Mouse (Mus musculus) liver, embryonic 14.5 days (tissue): ENCODE data around the gene Morn1. TPM values are rescaled to one million over a fixed set of nuclear protein-coding genes. Genes with fewer than 3 reads are reported as not detected.

Experiments used
- ATAC-seq: fragments of 200-750 bp; cut with Nextera tagmentation; 2 replicates; pipeline ENCODE4 v1.8.0; 2017; ENCODE audit warnings: moderate number of reproducible peaks, mild to moderate bottlenecking, moderate library complexity; ENCODE audit not compliant: insufficient read depth
- DNase-seq, 3 experiments: peaks; one replicate each; pipeline ENCODE4 v3.0.0-alpha.2; 2012 to 2013; ENCODE audit warnings: low read depth in 3 of 3, low spot score in 3 of 3
- H3K27ac ChIP-seq: fragments of 300-500 bp; sonication (generic); 2 replicates; pipeline ENCODE4 v1.5.1; 2014; ENCODE audit warnings: moderate library complexity, mild to moderate bottlenecking, control low read depth, inconsistent platforms
- H3K27me3 ChIP-seq: fragments of 300-500 bp; sonication (generic); 2 replicates; pipeline ENCODE4 v1.6.1; 2014; ENCODE audit warnings: mild to moderate bottlenecking, low read length, moderate library complexity; ENCODE audit not compliant: control insufficient read depth, insufficient read depth
- H3K36me3 ChIP-seq: fragments of 300-500 bp; sonication (generic); replicated peaks from 2 replicates; pipeline ENCODE4 v1.6.1; 2014; ENCODE audit warnings: low read depth; ENCODE audit not compliant: control insufficient read depth, insufficient read depth
- H3K4me1 ChIP-seq, 2 experiments: fragments of 200-500 bp in 1 of 2; fragments of 300-500 bp in 1 of 2; sonication (generic) in 1 of 2; replicated peaks; 2 replicates each; pipeline ENCODE4 v1.6.1; 2012 to 2014; ENCODE audit warnings: antibody characterized with exemption in 1 of 2, inconsistent platforms in 1 of 2, low read length in 1 of 2; ENCODE audit not compliant: control insufficient read depth in 2 of 2, insufficient read depth in 2 of 2
- H3K4me2 ChIP-seq: fragments of 300-500 bp; sonication (generic); 2 replicates; pipeline ENCODE4 v1.6.1; 2014; ENCODE audit warnings: low read depth, mild to moderate bottlenecking, control low read depth, moderate library complexity
- H3K4me3 ChIP-seq, 2 experiments: fragments of 200-500 bp in 1 of 2; fragments of 300-500 bp in 1 of 2; sonication (generic) in 1 of 2; 2 replicates each; pipeline ENCODE4 v1.5.1; 2012 to 2014; ENCODE audit warnings: low read depth in 2 of 2, low read length in 2 of 2, mild to moderate bottlenecking in 2 of 2, control low read depth in 1 of 2, inconsistent platforms in 1 of 2, moderate library complexity in 1 of 2; ENCODE audit not compliant: insufficient read depth in 1 of 2
- H3K9ac ChIP-seq: fragments of 300-500 bp; sonication (generic); replicated peaks from 2 replicates; pipeline ENCODE4 v1.6.1; 2014; ENCODE audit warnings: mild to moderate bottlenecking, control low read depth, moderate library complexity
- H3K9me3 ChIP-seq: fragments of 300-500 bp; sonication (generic); 2 replicates; pipeline ENCODE4 v1.6.1; 2016; ENCODE audit warnings: low read length, mixed read lengths; ENCODE audit not compliant: control insufficient read depth
- CTCF ChIP-seq: IDR thresholded peaks from 2 replicates; pipeline ENCODE4 v1.5.1; 2016; ENCODE audit warnings: antibody characterized with exemption, low read depth, control low read depth
- EP300 ChIP-seq: IDR thresholded peaks from 2 replicates; pipeline ENCODE4 v1.6.1; 2016; ENCODE audit warnings: antibody characterized with exemption, low read depth
- WGBS: fragments of 180-500 bp; shearing (Covaris S2); extraction: QIAGEN DNeasy Blood & Tissue Kit; methylation state at CpG from one replicate; pipeline ENCODE4 v1.1.7; 2014; ENCODE audit not compliant: insufficient replicate concordance; 5-methylcytosine and 5-hydroxymethylcytosine counted together
- polyA plus RNA-seq, 2 experiments: library from polyadenylated mRNA; depleted of rRNA in 1 of 2; stranded (reverse) in 1 of 2; unstranded in 1 of 2; fragments of >200 nt; fragmentation: Nextera tagmentation in 1 of 2; extraction: Ambion mirVana in 1 of 2; gene quantifications; 2 replicates each; pipeline versions ENCODE4 v1.2.1 to v1.2.3; 2012 to 2014

Gene Morn1
- polyA plus RNA-seq, 2 experiments: 0.85 to 1.1 TPM

- Histone ChIP-seq H3K4me2 (no peak overlapping the region), H3K27ac (no peak overlapping the region), H3K27me3 (no peaks in the 10 kb centered on the region), H3K9me3 (no peaks in the 10 kb centered on the region), H3K4me3 (no peak overlapping the region), H3K4me1 (peaks cover 29 to 46% of the 10 kb centered on the region in 2 experiments), H3K9ac (no peak overlapping the region), H3K36me3 (no peaks in the 10 kb centered on the region)
- 73% methylated on average over 6 of the region's 6 CpGs for WGBS
- ATAC-seq (no peak), DNase-seq (no peak)
- TF ChIP-seq CTCF: no peak
- no peak for TF ChIP-seq EP300
These were observed 34.8 kb downstream of the Morn1 start for GRCm38 (mm10) chr4:155121222-155121621.

GRCm38 (mm10) chr4:155121915-155122443 lies 35.6 kb downstream of the Morn1 start:
- no peak for ATAC-seq
- no peaks in the 10 kb centered on the region for H3K36me3 ChIP-seq
- TF ChIP-seq CTCF (no peak), EP300 (no peak)
- no peaks in the 10 kb centered on the region for H3K27me3 ChIP-seq
- no peaks in the 10 kb centered on the region for H3K9me3 ChIP-seq
- peaks cover 26 to 39% of the 10 kb centered on the region in 2 experiments for H3K4me1 ChIP-seq
- H3K4me3 ChIP-seq: no peak overlapping the region
- no peak for DNase-seq
- no peak overlapping the region for H3K4me2 ChIP-seq
- no peak overlapping the region for H3K9ac ChIP-seq
- H3K27ac ChIP-seq: no peak overlapping the region
- 63% methylated on average over 6 of the region's 6 CpGs for WGBS

- Histone ChIP-seq H3K4me2 (no peak overlapping the region), H3K9me3 (no peaks in the 10 kb centered on the region), H3K27me3 (no peaks in the 10 kb centered on the region), H3K36me3 (no peaks in the 10 kb centered on the region), H3K9ac (no peak overlapping the region), H3K4me3 (no peak overlapping the region), H3K4me1 (peaks cover 21 to 33% of the 10 kb centered on the region in 2 experiments), H3K27ac (no peak overlapping the region)
- ATAC-seq: no peak
- 58% methylated on average over 16 of the region's 16 CpGs for WGBS
- no peak for DNase-seq
- TF ChIP-seq EP300: no peak
- no peak for TF ChIP-seq CTCF
These were observed 36.2 kb downstream of the Morn1 start for GRCm38 (mm10) chr4:155122444-155123040.

- H3K36me3 ChIP-seq: no peaks in the 10 kb centered on the region
- no peak for TF ChIP-seq CTCF
- TF ChIP-seq EP300: no peak
- no peak overlapping the region for H3K9ac ChIP-seq
- no peaks in the 10 kb centered on the region for H3K9me3 ChIP-seq
- no peak for ATAC-seq
- no peak overlapping the region for H3K27ac ChIP-seq
- no peak overlapping the region for H3K4me3 ChIP-seq
- WGBS: 78% methylated on average over 9 of the region's 9 CpGs
- no peak for DNase-seq
- no peaks in the 10 kb centered on the region for H3K27me3 ChIP-seq
- H3K4me2 ChIP-seq: no peak overlapping the region
- H3K4me1 ChIP-seq: peaks cover 20 to 25% of the 10 kb centered on the region in 2 experiments
These were observed 37.6 kb downstream of the Morn1 start for GRCm38 (mm10) chr4:155123868-155124534.

GRCm38 (mm10) chr4:155125310-155125709 lies 38.9 kb downstream of the Morn1 start:
- no peaks in the 10 kb centered on the region for H3K9me3 ChIP-seq
- H3K9ac ChIP-seq: no peak overlapping the region
- TF ChIP-seq CTCF (no peak), EP300 (no peak)
- peak; percentile 36; the same call in 1 of the 2 replicates for ATAC-seq
- H3K4me1 ChIP-seq: peaks cover 18 to 22% of the 10 kb centered on the region in 2 experiments
- H3K27ac ChIP-seq: no peak overlapping the region
- H3K4me2 ChIP-seq: no peak overlapping the region
- H3K4me3 ChIP-seq: no peak overlapping the region
- WGBS: 13% methylated on average over 7 of the region's 7 CpGs
- no peaks in the 10 kb centered on the region for H3K36me3 ChIP-seq
- DNase-seq: peak in 1 of 3 experiments; percentile 18
- no peaks in the 10 kb centered on the region for H3K27me3 ChIP-seq
